Mouse (Mus musculus): Measurements from ENCODE around the gene Grap2. TPM values are rescaled to one million over a fixed set of nuclear protein-coding genes. Genes with fewer than 3 reads are reported as not detected.

The Grap2 gene
- 0.12 and 0.88 TPM in 2 replicates for polyA plus RNA-seq (2015; fragmentation: Nextera tagmentation; extraction: Ambion mirVana)

DNA sequence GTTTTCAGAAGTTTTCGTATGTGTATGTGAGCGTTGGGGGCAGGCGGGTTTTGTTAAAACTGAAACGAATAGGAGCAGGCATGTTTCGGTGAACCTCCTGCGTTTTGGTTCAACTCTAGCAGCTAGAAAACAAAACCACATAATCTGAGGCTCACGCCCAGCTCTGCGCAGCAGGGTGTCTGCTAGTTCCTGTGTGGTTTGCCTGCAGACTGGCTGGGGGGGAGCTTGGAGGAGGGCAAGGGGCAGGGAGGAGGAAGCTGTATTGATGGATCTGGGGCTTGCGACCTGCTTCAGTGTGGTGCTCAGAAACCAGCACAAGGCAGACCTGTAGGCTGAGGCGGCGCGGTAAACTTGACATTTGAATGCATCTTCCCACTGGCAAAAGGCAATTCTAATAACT lies at the start of gene Grap2:
Gene Grap2, plus strand, starts transcription at position 304 of the 400 bp plus-strand sequence.

DNA sequence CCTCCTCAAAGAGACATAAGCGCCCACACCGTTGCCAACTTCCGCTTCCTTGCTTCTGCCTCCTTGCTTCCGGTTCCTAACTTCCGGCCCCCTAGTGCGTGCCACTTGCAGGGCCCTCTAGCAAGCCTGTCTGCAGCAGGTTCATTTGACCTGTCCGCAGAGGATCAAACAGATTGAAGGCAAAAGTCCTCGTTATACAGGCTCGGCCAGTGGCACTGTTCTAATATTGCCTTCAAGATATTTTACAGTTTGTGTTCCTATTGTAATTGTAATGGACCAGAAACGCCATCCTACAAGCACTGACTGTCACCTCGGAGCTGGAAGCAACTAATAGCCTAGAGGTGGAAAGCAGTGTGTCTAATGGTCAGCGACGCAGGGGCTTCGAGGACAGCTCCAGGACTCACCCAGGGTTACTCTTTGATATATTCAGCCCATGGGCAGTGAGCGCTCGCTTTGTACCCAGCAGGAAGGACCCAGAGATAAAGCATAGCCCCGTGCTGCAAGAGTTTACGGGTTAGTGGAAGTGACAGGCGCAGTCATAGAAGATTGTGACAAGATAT lies 7.2 kb upstream of the Grap2 start, which contains the start of gene Enthd1:
Gene Enthd1, minus strand, starts transcription at position 51 of the 560 bp plus-strand sequence.

DNA sequence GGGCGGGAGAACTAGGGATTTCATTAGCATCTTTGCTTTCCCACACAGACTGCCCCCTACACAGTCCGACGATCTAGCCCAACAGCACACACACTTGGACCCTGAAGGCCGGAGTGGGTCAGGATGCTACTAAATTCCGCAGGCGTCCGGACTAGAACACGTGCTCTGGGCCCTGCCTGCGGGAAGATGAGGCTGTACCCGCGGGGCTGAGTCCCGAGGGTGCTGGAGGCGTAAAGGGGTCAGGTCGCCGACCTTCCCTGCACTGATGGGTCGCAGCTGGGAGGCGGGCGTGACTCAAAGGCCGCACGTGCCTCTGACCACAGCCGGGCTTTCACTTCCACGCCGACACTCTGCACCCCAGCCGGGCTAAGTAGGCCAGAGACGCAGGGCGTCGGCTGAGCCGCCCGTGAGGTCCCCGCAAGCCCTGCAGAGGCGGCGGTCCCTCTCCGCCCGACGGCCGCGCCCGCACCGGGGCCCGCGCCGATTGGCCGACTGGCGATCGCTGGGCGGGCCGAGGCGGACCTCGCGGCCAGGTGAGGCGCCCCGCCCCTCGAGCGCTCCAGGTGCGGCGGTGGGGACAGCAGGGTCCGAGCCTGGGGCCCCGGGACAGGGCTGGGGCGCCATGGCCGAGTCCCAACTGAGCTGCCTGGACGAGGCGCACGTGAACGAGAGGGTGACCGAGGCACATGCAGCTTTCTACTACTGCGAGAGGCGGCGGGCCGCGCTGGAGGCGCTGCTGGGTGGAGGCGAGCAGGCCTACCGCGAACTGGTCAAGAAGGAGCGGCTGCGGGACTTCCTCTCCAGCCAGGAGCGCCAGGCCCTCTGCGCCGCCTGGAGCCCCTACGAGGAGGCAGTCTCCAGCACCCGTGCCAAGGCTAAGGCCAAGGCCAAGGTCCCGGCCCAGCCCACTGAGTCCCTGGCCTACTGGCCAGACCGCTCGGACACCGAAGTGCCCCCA lies 99.2 kb downstream of the Grap2 start, which contains the start of gene Fam83f:
Gene Fam83f, plus strand, starts transcription at position 553 of the 958 bp plus-strand sequence.

Small RNAs within 50 kb of the gene (microRNA-seq; reads per million reads assigned to microRNA genes)
- not detected for gene Mir6957

Other genes with a start within 250 kb of the Grap2 start
- not detected in 2 replicates for gene Enthd1, start 7.4 kb upstream of the Grap2 start, polyA plus RNA-seq (2015; fragmentation: Nextera tagmentation; extraction: Ambion mirVana)
- gene Fam83f, start 99.3 kb downstream of the Grap2 start, polyA plus RNA-seq (2015; fragmentation: Nextera tagmentation; extraction: Ambion mirVana), result 11.6 and 13.8 TPM in 2 replicates
- 9.8 TPM in 2 replicates for gene Tnrc6b, start 138.7 kb downstream of the Grap2 start, polyA plus RNA-seq (2015; fragmentation: Nextera tagmentation; extraction: Ambion mirVana)